Mouse (Mus musculus): ENCODE data around the gene Traf3ip3.
A peak's percentile ranks its signal among the peaks of the same experiment; 100 is the strongest.

The Traf3ip3 gene

DNA sequence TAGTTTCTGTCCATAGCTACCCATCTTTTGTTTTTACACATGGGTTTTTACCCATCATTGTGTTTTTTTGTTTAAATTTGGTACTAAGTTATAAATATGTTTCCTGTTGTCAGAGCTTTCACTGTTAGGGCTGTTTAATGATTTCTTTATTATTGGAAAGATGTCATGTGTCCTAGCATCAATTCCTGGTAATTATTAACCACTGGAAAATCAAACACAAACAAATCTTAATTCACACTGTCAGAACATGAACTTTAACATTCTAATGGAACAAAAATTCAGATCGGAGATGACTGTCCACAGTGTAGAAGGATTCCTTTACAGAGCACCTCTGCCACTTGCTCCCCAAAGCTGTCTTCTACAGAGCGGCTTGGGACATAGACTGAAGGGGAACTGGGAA lies 3.9 kb upstream of the Traf3ip3 start:
- DNase-seq, result no peak

DNA sequence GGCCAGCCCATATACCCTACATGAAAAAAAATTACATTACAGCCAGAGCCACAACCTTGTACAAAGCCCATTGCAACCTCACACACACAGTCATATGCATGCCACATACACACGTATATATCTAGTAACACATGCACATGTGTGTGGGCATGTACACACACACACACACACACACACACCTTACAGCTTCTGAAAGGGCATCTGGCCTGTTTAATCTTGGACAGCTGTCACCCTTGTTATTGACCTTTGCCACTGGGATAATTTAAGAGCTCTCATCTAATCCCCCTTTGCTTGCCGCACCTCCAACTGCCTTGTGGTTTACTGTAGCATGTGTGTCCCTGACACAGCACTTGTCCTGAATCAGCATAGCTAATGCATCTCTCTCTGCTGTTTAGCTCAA lies 2.3 kb upstream of the Traf3ip3 start:
- no peak for DNase-seq

DNA sequence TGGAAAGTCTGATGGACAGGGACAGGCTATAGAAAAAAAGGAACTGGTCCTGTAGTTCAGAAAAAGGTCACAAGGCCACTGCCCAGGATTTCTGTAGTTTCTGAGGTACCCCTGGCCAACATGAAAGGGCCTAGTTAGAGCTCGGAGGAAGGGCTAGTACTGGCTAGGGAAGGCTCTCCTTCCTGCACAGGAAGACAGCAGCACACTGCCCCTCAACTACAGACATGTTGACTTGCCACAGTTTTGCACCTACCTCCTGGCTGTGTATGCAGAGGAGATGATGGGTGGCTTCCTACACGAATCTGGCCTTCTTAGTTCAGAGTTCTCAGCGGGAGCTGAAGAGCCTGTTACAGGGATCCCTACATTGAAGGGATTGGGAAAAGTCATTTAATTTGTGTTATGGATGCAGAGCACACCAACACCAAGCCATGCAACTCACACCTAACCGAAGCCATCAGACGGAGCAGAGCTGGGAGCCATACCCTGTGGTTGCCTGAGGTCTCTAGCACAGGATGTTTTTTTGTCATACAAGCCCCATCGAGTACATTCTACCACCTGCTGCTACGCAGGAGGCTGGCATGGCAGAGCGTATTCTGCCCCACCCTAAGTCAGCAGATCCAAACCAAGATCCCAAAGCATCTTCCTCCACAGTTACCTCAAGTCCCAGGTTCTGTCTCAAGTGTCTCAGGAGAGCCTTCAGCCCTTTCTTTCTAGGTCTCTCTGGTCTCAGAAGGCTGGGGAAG lies 692 bp downstream of the Traf3ip3 start:
- DNase-seq, result no peak

DNA sequence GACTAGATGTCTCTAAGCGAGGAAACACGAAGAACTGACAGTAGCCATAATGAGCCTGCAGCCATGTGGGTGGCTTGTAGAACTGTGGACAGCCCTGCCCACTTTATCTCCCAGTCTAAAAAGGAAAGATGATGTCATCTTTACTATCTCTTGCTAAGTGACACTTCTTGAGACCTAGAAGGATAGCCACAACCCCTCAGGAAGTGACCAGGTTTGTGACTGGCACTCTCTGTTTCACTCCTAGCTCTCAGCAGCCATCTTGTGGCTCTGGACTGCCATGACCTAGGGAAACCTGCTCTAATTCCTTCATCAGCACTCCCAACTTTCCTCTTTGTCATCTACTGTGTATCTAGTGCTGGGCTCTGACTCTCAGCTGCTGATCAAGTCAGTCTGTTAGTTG lies 3.2 kb downstream of the Traf3ip3 start:
- no peak for DNase-seq

DNA sequence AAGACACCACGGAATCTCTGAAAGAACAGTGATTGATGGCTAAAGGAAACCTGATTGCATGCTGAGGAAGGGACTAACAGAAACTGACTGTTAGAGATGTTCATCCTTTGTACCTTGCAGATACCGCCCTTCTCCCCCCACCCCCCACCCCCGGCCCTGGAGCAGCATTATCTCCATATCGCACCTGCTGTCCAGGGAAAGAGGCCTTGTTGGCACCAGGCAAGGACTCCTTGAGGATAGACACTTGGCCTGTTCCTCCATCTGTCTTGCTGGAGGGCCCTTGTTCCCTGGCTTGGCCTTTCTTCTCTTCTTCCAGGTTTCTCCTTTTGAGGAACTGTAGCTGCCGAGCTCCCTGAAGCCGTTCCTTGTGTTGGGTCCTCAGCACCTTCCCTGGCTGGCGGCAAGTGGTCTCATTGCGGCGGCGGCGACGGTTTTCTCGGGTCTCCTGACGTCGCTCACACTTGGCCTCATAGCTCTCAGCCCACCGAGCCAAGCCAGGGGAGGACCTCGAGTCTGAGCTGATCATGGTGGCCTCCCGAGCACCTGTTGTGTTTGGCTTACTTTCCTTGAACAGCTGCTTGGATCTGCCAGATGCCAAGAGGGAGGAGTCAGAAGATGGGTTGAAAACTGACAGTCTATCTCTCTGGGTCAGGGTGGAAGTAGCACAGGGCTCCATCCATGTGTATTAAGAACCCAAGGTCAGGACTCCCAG lies 3.9 kb downstream of the Traf3ip3 start:
- no peak for DNase-seq

DNA sequence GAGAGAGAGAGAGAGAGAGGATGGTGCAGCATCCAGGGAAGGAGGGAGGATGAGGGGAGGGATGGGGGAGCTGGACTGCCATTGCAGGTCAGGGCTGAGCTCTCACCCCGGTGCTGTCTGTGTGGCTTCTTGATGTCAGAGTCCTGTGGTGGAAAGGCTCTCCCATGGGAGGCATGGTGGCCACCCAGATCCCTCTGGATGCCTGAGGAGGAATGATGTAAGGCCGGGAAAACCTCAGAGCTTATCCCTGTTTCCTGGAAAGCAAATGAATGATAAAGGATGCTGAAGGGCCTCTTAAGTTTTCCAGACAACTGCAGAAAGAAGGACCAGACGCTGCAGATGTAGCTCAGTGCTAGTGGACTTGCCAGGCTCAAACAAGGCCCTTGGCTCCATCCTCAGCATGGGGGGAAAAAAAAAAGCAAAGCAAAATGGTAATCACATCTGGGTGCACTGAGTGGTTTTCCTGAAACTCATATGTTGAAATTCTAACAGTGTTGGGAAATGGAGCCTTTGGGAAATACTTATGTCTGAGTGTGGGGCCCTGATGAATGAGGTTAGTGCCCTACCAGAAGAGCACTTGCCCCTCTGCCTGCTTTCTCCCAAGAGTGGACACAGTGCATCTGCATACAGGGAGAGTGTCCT lies 6.2 kb downstream of the Traf3ip3 start:
- no peak for DNase-seq

DNA sequence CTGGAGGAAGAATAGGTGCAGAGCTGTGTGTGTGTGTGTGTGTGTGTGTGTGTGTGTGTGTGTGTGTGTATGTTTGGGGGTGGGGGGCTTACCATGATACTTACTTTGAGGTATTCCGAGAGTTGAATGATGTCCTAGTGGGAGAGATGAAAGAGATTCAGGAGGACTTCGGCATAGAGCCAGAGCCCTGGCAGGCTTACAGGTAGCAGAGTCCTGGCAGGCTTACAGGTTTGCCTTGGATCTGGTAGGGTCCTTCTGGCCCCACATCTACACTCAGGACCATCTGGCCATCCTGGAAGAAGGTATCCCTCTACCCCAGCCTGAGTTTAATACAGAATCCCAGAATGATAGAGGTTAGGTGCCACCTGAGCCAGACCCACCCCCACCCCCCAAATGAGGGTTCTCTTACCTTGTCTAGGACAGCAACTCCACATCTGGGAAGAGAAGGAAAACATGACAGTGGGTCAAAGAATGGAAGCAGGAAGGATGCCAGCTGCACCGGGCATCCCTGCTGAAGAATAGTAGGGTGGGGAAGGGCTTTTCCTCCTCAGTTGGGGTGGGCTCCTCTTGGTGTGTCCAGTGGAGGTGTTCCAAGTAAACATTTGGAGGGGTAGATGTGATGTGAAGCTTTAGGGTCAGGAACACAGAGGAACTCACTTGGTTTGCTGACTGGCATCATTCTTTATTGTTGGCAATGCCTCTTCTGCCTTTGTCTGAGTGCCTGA lies 6.9 kb downstream of the Traf3ip3 start:
- no peak for DNase-seq

DNA sequence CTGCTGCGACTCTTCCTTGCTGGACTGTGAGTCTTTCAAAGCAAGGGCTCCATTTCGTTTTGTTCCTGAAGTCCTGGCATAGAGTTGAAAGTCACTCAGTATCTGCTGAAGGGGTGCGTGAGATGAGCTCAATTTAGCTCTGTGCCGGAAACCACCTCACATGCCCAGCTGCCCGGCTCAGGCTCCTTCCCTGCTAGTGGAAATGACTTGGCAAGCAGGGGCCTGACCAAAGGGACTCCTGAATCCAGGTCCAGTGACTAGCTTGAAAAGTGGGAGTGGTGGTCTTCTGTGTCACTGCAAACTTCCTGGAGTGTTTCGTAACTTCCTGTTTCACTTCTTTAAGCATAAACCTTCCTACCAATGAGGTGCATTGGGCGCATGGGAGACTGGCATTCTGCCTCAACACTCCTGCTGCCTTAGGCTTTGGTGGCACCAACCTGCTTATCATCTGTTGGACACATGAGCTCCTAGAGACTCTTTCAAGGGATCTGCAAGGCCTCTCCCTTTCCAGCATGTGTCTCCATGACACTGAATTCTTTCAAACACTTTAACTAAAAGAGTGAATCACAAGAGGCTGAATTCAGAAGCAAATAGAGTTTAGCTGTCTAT lies 9.7 kb downstream of the Traf3ip3 start:
- DNase-seq, result no peak

DNA sequence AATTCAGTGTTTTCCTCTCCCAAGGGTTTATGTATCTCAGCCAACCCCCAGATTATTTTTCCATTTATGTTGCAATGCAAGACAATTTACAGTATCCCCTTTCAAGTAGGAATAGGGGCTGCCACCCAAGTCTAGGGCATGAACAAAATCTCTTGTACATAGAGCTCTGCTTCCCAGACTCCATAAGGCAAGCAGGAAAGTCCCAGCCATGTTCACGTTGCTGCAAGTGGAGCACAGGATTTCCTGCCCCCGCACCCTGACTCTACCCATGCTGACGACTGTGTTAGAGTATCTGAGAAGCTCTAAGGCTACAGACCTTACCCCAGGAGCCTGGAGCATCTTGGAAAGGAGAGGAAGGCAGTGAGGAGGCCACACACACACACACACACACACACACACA lies 11.7 kb downstream of the Traf3ip3 start:
- DNase-seq, result no peak

DNA sequence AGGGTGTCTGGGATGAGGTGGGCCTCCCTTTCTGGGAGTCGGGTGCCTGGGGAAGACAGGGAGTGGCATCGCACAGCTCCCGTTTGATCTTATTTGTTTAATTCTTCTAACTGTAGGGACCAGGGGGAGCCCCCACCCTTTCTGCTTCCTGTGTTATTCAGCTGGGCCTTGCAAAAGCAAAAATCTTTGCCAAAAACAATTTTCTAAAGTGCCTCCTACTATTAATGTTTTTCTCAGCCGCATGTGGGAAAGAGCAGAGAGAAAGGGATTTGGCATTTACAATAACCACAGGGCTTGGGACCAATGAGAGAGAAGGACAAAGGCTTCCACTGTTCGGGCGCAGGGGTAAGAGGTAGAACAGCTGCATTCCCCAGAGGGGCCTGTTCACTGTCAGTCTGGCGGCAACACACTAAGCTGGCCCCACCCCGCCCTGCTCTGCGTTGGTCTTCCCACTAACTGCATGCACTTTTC lies 12.3 kb downstream of the Traf3ip3 start:
- DNase-seq, result peak; percentile 69

DNA sequence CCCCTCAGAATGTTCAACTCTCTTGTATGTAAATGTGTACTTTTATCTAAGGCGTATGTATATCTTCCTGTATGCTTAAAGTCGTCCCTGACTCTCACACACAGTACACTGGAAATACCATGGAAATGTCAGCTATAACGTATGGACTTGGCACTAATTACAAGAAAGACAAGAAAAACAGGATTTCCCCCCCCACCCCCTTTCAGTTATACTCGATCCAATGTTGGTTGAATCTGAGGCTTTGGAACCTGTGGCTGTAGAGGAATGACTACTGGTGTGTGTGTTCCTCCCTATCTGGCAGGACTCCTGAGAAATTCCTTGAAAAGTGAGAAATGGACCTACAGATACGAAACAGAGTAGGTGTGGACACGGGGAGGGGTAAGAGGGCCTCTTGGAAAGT lies 13.2 kb downstream of the Traf3ip3 start:
- no peak for DNase-seq

DNA sequence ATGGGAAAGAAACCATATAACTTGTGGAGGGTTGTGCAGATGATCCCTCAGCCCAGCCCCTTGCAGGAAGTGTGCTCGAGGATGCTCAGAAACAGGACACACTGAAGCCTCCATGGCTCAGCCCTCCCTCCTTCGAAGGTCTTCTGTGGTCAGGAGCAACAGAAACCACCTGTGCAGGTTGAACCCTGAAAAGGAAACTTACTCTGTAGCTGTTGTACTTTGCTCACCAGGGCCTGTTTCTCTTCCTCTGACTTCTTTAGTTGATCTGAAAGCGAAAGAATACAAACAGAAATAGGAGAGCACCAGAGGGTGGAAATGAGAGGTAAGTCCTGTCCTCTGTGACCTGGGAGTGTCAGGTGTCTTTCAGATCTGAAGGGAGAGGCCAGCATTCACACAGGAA lies 20.4 kb downstream of the Traf3ip3 start:
- DNase-seq, result no peak

DNA sequence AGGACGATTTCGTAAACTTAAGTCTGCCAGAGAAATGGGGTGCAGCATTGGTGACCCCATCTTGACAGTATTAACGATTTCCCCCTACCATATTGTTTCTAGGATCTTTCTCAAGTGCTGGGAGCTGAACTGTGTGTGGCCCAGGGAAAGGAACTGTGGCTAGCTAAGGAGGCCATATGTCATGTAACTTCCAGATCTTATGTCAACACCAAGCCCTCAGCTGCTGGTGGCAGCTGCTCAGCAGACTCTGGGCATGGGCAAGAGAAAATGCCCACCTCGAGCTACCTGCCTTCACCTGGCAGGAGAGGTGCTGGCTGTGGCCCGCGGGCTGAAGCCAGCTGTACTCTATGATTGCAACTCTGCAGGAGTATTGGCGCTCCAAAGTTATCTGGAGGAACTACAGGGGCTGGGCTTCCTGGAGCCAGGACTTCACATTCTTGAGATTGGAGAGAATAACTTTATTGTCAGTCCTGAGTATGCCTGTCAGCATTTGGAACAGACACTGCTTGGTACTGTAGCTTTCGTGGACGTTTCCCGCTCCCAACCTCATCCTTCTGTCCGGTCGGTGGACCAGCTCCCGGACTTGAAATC lies 27.3 kb downstream of the Traf3ip3 start:
- DNase-seq, result no peak

DNA sequence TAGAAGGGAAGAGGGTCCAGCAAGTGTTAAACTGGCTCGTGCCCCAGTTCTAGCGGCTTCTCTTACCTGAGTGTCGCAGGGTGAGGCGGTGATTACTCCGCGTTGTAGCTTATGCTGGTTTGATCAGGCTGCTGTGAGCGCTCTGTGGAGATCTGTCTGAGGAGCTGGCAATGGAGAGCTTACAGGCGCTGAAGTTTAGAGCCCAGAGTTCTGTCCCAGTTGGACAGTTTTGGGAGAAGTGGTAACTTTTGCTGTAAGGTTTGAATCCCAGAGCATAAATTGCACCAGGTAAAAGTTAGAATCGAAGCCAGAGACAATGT lies 27.7 kb downstream of the Traf3ip3 start:
- DNase-seq, result no peak

DNA sequence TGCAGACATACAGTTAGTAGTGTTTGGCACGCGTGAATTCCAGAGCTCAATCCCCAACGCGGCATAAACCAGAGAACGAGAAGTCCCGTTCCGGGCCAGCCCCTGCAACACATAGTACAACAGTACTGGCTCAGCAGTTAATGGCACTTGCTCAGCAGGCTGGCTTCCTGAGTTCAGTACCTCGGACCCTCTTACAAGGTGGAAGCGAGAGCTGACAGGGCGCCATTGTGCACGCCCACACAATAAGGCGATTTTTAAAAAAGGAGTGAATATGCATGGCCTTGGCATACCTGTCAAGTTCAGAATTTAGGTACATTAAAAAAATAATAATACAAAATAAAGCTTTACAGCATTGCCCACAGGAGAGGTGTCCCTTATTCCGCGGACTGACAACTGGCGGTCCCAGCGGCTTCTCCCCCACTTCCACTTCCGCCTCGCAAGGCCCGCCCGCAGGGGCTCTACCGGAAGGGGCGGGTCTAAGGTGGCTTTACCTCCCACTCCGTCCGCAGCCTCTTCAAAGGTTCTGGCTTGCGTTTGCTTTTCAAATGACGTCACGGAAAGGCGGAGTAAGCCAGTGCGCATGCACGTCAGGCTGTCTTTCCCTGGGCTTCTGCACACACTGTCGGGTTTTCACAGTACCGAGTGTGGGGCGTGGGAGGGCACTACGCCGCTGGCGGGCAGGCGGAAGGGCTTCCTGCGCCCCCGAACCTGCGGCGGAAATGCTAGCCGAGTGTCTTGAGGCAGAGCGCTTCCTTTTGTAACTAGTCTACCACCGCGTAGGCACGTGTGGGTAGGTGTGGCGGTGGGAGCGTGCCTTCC lies 28.3 kb downstream of the Traf3ip3 start:
- DNase-seq, result peak; percentile 99

DNA sequence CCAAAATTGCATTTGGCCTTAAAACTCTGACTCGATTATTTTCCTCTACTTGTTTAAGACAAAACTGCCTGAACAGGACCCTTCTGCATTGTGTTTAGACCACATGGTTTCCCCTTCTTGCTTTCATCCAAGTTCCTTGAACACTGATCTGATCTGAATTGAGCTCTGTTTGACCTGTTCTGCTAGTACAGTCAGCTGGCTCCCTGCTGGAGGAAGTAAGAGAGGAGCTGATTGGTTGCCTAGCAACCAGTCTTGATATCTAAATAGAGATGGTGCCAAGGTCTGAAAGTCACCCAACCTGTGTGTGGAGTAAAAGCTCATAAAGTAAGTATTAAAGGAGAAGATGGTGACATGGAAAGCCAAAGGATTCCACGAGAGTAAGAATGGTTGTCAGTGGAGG lies 31.6 kb downstream of the Traf3ip3 start:
- no peak for DNase-seq

DNA sequence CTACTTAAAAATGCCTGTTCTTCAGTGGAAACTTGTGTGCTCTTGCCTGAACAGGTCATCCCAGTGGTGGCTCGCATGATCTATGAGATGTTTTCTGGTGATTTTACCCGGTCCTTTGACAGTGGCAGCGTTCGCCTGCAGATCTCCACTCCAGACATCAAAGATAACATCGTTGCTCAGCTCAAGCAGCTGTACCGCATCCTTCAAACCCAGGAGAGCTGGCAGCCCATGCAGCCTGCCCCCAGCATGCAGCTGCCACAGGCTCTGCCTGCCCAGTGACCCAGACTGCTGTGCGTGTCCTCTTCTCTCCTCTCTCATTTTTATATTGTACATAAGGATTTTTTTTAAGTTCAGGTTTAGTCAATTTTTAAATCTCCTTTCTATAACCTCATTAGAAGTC lies 32.3 kb downstream of the Traf3ip3 start:
- no peak for DNase-seq

DNA sequence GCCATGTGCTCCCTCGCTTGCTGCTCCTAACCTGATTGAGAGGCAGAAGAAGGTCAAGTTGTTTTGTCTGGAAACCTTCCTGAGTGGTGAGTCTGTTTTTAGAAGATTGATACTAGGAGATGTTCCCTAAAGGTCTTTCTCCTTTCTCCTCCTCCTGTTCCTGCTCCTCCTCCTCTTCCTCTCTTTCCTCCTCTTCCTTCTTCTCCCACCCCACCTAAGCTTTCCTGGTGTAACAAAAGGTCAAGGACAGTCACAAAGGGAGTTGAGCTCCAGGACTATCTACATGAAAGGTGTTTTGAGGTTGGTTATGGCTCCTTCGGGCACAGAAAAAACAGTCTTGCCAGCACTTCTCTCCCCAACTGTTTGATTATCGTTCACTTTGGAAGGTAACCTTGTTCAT lies 33.8 kb downstream of the Traf3ip3 start, which contains the start of gene A130010J15Rik:
Gene A130010J15Rik, plus strand, starts transcription at position 301 of the 400 bp plus-strand sequence.
- DNase-seq, result no peak

DNA sequence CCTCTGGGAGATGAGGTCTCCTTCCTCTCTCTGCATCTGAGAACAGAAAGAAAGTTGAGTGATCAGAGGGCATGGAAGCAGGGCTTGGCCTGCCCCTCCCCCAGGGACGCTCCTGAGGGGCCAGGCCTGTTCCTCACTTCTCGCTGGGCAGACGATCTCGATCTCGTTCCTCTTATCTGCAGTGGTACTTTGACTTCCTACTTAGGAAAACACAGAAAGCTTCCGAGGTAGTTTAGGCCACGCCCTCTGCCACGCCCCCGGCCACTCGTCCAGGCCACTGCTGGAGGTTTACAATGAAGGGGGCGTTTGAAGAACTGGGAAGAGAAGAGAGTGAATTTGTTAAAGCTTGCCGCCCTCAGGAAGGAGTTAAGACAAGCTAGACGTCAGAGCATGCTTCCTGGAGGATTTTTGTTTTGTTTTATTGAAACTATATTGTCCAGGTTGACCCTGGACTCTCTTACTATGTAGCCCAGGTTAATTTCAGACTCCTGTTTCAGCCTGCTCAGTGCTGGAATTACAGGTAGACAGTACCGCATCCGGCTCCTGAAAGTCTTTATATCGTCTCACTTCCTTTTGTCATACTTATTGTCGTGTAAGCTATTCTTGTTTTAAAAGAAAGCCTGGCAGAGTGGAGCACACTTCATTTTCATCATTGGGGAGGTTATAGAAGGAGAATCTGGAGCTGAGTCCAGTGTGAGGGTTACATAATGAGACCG lies 41.0 kb downstream of the Traf3ip3 start:
- DNase-seq, result peak; percentile 78

DNA sequence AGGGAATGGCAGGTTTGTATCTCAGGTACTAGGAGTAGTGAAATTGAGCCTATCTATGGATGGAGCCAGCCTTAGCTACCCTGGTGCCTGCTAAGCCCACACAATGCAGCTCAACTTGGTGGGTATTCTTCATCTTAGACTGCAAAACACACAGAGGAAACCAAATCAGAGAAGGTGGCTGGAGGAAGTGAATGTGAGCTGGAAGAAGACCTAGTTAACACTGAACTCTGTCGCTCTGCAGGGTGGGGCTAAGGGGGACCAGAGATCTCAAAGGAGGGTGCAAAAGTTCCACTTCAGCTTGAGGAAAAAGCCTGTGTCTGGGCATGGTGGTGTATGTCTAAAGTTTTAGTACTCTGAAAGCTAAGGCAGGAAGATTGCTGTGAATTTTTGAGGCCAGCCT lies 41.9 kb downstream of the Traf3ip3 start:
- DNase-seq, result no peak

DNA sequence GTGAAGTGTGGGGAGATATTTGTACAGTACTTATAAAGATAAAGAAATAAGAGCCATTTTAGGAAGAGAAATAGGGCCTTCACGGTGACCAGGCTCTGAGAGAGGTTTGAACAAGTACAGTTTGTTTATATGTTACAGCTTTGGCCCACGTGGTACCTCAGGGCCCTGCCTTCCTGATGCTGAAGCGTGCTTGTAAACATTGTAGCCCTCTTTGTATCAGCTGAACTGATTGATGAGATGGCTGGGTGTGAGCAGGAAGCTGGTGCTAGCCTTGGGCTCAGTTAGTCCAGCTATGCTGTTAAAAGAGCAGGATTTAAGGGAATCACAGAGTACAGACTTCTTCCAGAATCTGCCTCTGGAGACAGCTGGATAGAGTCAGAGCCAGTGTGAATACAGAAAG lies 42.3 kb downstream of the Traf3ip3 start:
- DNase-seq, result no peak

All from embryo, embryonic 11 days (tissue).